Mouse (Mus musculus) MEL-GATA-1-ER (cell line): Measurements from ENCODE around the gene Dnmbp.

Source experiments
- DNase-seq: peaks from one replicate; pipeline ENCODE4 v3.0.0-alpha.2; 2012; ENCODE audit warnings: low read depth; ENCODE audit errors: extremely low read depth

Dnmbp gene

GRCm38 (mm10) chr19:43914986-43915385 lies 25.0 kb downstream of the Dnmbp start:
- DNase-seq: no peak

- DNase-seq: no peak
These were observed 27.1 kb downstream of the Dnmbp start for GRCm38 (mm10) chr19:43912775-43913486.

- DNase-seq: no peak
These were observed 33.5 kb downstream of the Dnmbp start for GRCm38 (mm10) chr19:43906492-43906891.

GRCm38 (mm10) chr19:43905985-43906384 lies 34.0 kb downstream of the Dnmbp start:
- no peak for DNase-seq

GRCm38 (mm10) chr19:43905136-43905535 lies 34.9 kb downstream of the Dnmbp start:
- DNase-seq: no peak

- no peak for DNase-seq
These were observed 35.7 kb downstream of the Dnmbp start for GRCm38 (mm10) chr19:43904327-43904726.

- no peak for DNase-seq
These were observed 37.1 kb downstream of the Dnmbp start for GRCm38 (mm10) chr19:43902887-43903286.

GRCm38 (mm10) chr19:43900690-43901089 lies 39.3 kb downstream of the Dnmbp start:
- no peak for DNase-seq

GRCm38 (mm10) chr19:43898547-43898946 lies 41.4 kb downstream of the Dnmbp start:
- DNase-seq: no peak

GRCm38 (mm10) chr19:43896441-43896840 lies 43.5 kb downstream of the Dnmbp start:
- DNase-seq: no peak

- no peak for DNase-seq
These were observed 44.0 kb downstream of the Dnmbp start for GRCm38 (mm10) chr19:43895951-43896350.

GRCm38 (mm10) chr19:43894821-43895220 lies 45.2 kb downstream of the Dnmbp start:
- no peak for DNase-seq

- DNase-seq: no peak
These were observed 45.9 kb downstream of the Dnmbp start for GRCm38 (mm10) chr19:43894070-43894469.

- DNase-seq: no peak
These were observed 49.5 kb downstream of the Dnmbp start for GRCm38 (mm10) chr19:43890487-43890886.

GRCm38 (mm10) chr19:43887725-43888124 lies 52.3 kb downstream of the Dnmbp start:
- DNase-seq: no peak

- no peak for DNase-seq
These were observed 52.7 kb downstream of the Dnmbp start for GRCm38 (mm10) chr19:43887242-43887641.

GRCm38 (mm10) chr19:43886371-43887099 lies 53.5 kb downstream of the Dnmbp start:
- no peak for DNase-seq

GRCm38 (mm10) chr19:43884668-43885498 lies 55.1 kb downstream of the Dnmbp start:
- no peak for DNase-seq

GRCm38 (mm10) chr19:43882895-43883573 lies 57.0 kb downstream of the Dnmbp start:
- no peak for DNase-seq

GRCm38 (mm10) chr19:43881615-43882014 lies 58.4 kb downstream of the Dnmbp start:
- no peak for DNase-seq

GRCm38 (mm10) chr19:43880420-43880819 lies 59.6 kb downstream of the Dnmbp start:
- DNase-seq: no peak
